8 mouse cellular contexts compared by ENCODE assay signal in the genomic region with DNA sequence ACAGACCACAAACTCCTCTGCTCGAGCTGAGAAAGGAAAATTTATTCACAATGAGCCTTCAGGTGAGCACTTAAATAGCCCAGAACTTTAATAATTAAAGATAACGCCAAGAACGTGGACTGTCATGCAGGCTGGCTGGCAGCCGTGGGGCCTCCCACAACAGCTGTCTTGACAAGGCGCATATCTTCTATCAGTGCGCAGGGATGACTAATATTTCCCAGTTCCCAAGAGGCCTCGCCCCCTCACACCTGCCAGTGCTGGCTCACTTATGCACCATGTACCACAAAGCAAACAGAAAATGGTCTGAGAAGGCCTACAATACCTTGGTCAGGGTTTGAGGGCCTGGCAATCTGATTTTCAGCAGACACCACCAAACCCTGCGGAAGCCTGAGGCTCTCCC. TPM values are rescaled to one million over a fixed set of nuclear protein-coding genes. Genes with fewer than 3 reads are reported as not detected.
DNase-seq lines count a peak whose midpoint lies in the region; ATAC-seq and TF ChIP-seq lines count a peak whose summit lies in the region.
"Had no signal": no experiment of that assay in that cellular context is flagged by ENCODE, and none has a peak within 500 bp of the region (broad histone marks: within the 10 kb centered on the region; RNA-seq: fewer than 3 reads in every experiment).

No protein-coding gene starts in this region.

- WGBS in liver, adult 2 months: 83% methylated on average over 8 of the region's 8 CpGs
- 61% methylated on average over 8 of the region's 8 CpGs for WGBS in liver, embryonic 11.5 days
- WGBS in liver, embryonic 13.5 days (ENCODE audit: insufficient replicate concordance): 56% methylated on average over 8 of the region's 8 CpGs

- no peaks in the 10 kb centered on the region for H3K27me3 ChIP-seq in liver, adult 2 months (ENCODE audit: control insufficient read depth, insufficient read depth, low read length)
- H3K27me3 ChIP-seq in liver, embryonic 11.5 days (replicated peaks; ENCODE audit: control insufficient read depth, insufficient read depth, low read length): no peaks in the 10 kb centered on the region
- no peaks in the 10 kb centered on the region for H3K27me3 ChIP-seq in CH12.LX (replicated peaks)
- H3K27me3 ChIP-seq in liver, embryonic 13.5 days: no peaks in the 10 kb centered on the region
- H3K27me3 ChIP-seq: limb, embryonic 12.5 days had no signal

- TF ChIP-seq CTCF in liver, adult 2 months (IDR thresholded peaks at IDR 0.05; ENCODE audit: low read depth, low read length): no peak
- TF ChIP-seq CTCF in CH12.LX (conservative IDR thresholded peaks at IDR 0.05 in 1 of 2, IDR thresholded peaks at IDR 0.05 in 1 of 2; ENCODE audit: low read depth in 2 of 2, low read length in 2 of 2): no peak

- no peak overlapping the region for H3K4me2 ChIP-seq in liver, embryonic 11.5 days
- H3K4me2 ChIP-seq in CH12.LX (ENCODE audit: insufficient read depth, low read depth, poor library complexity, severe bottlenecking): no peak overlapping the region
- no peak overlapping the region for H3K4me2 ChIP-seq in liver, embryonic 13.5 days
- H3K4me2 ChIP-seq: limb, embryonic 12.5 days had no signal

- in situ Hi-C loops in CH12.LX (cut with MboI; ENCODE audit: low pct_ligation_motif_present, low pct_unique_long_range_greater_than_20kb, low sequenced_read_pairs): no loop called here

- TF ChIP-seq EP300 in CH12.LX (IDR thresholded peaks at IDR 0.05; ENCODE audit: low read length): peak; percentile 71; the same call in 1 of the 2 replicates

- no peak overlapping the region for H3K9ac ChIP-seq in liver, adult 2 months (ENCODE audit: low read depth, low read length)
- no peak overlapping the region for H3K9ac ChIP-seq in liver, embryonic 11.5 days (ENCODE audit: low read depth, low read length)
- no peak overlapping the region for H3K9ac ChIP-seq in CH12.LX (ENCODE audit: insufficient read depth, low read depth)
- no peak overlapping the region for H3K9ac ChIP-seq in liver, embryonic 13.5 days
- H3K9ac ChIP-seq: limb, embryonic 12.5 days had no signal

- peaks cover 26% of the 10 kb centered on the region for H3K4me1 ChIP-seq in liver, adult 2 months (ENCODE audit: control insufficient read depth, insufficient read depth, low read length)
- H3K4me1 ChIP-seq in liver, embryonic 11.5 days (replicated peaks; ENCODE audit: control insufficient read depth, insufficient read depth, low read length): peaks cover 8% of the 10 kb centered on the region
- H3K4me1 ChIP-seq in CH12.LX (ENCODE audit: control insufficient read depth in 1 of 2, insufficient read depth in 2 of 2): peaks cover 13 to 26% of the 10 kb centered on the region in 2 experiments
- H3K4me1 ChIP-seq in liver, embryonic 13.5 days (replicated peaks): peaks cover 50% of the 10 kb centered on the region

- dilution Hi-C loops in CH12.LX (cut with MboI; ENCODE audit: extremely low pct_ligation_motif_present, extremely low pct_unique_long_range_greater_than_20kb, low sequenced_read_pairs): no loop called here

- no peak for TF ChIP-seq RAD21 in CH12.LX (IDR thresholded peaks at IDR 0.05; ENCODE audit: low read depth, low read length)

- H3K36me3 ChIP-seq in liver, adult 2 months (ENCODE audit: control insufficient read depth, insufficient read depth, low read length): no peaks in the 10 kb centered on the region
- H3K36me3 ChIP-seq in liver, embryonic 11.5 days (ENCODE audit: control insufficient read depth, insufficient read depth, low read length): peaks cover 3% of the 10 kb centered on the region; the same call in 1 of the 2 replicates
- peaks cover 0 to 7% of the 10 kb centered on the region in 2 experiments for H3K36me3 ChIP-seq in CH12.LX (replicated peaks in 1 of 2; ENCODE audit: control insufficient read depth in 1 of 2, insufficient read depth in 1 of 2, low read length in 1 of 2)
- H3K36me3 ChIP-seq in liver, embryonic 13.5 days: no peaks in the 10 kb centered on the region; the same call in 1 of the 2 replicates
- H3K36me3 ChIP-seq: limb, embryonic 12.5 days had no signal

- peak overlapping the region; percentile 91 for H3K27ac ChIP-seq in liver, adult 2 months (replicated peaks; ENCODE audit: insufficient read depth, low read depth, low read length)
- no peak overlapping the region for H3K27ac ChIP-seq in liver, embryonic 11.5 days (ENCODE audit: low read depth, low read length)
- H3K27ac ChIP-seq in CH12.LX (ENCODE audit: insufficient read depth, low read depth): no peak overlapping the region
- H3K27ac ChIP-seq in liver, embryonic 13.5 days: peak overlapping the region; percentile 65
- H3K27ac ChIP-seq: limb, embryonic 12.5 days had no signal

- H3K4me3 ChIP-seq in liver, adult 2 months (ENCODE audit: insufficient read depth, low read depth, low read length): no peak overlapping the region
- H3K4me3 ChIP-seq in liver, embryonic 11.5 days (ENCODE audit: low read depth, low read length): no peak overlapping the region
- H3K4me3 ChIP-seq in CH12.LX (replicated peaks in 1 of 3; ENCODE audit: low read depth in 2 of 3, low read length in 2 of 3, poor library complexity in 1 of 3): no peak overlapping the region
- H3K4me3 ChIP-seq in liver, embryonic 13.5 days (replicated peaks): no peak overlapping the region
- H3K4me3 ChIP-seq: limb, embryonic 12.5 days had no signal

- TF ChIP-seq POLR2A in liver, adult 2 months (IDR thresholded peaks at IDR 0.05; ENCODE audit: extremely low read depth, insufficient read depth, low read length): no peak
- TF ChIP-seq POLR2A in CH12.LX (IDR thresholded peaks at IDR 0.05; ENCODE audit: low read depth, low read length): no peak

- H3K79me2 ChIP-seq in liver, adult 2 months (ENCODE audit: control insufficient read depth, insufficient read depth, low read length): peaks cover 28% of the 10 kb centered on the region
- H3K79me2 ChIP-seq in CH12.LX (replicated peaks; ENCODE audit: control insufficient read depth, extremely low read depth, insufficient read depth, poor library complexity, severe bottlenecking): no peaks in the 10 kb centered on the region

- no peak for DNase-seq in liver, adult 2 months (ENCODE audit: extremely low read depth, low read depth, low spot score)
- DNase-seq in liver, embryonic 11.5 days (ENCODE audit: low spot score): no peak
- DNase-seq in CH12.LX (ENCODE audit: extremely low read depth): peak; percentile 81
- DNase-seq in heart, adult 18-20 months: peak; percentile 80 to 83
- no peak for DNase-seq in liver, embryonic 13.5 days
- no peak for DNase-seq in adrenal gland, postnatal 10 days
- no peak for DNase-seq in cerebellum, adult 11 months

- H3K9me3 ChIP-seq in liver, embryonic 11.5 days (ENCODE audit: control insufficient read depth, low read length): no peaks in the 10 kb centered on the region
- no peaks in the 10 kb centered on the region for H3K9me3 ChIP-seq in CH12.LX (replicated peaks; ENCODE audit: low read length)
- H3K9me3 ChIP-seq in liver, embryonic 13.5 days (replicated peaks): no peaks in the 10 kb centered on the region
- H3K9me3 ChIP-seq: limb, embryonic 12.5 days had no signal

- no peak for ATAC-seq in liver, embryonic 11.5 days (replicated peaks; ENCODE audit: low FRiP score)
- ATAC-seq in liver, embryonic 13.5 days (ENCODE audit: low read depth): no peak

TF ChIP-seq in CH12.LX, 34 proteins besides CTCF, POLR2A, EP300 and RAD21:
- TF ChIP-seq JUND (conservative IDR thresholded peaks at IDR 0.05; ENCODE audit: low read depth, low read length): peak; percentile 80
- TF ChIP-seq SIN3A (IDR thresholded peaks at IDR 0.05; ENCODE audit: low read length): peak; percentile 39; the same call in 1 of the 2 replicates
- no peak for TF ChIP-seq NELFE (IDR thresholded peaks at IDR 0.05; ENCODE audit: low read depth, low read length)
- TF ChIP-seq JUN (IDR thresholded peaks at IDR 0.05; ENCODE audit: insufficient read depth, low read depth, low read length): peak; percentile 28; the same call in 1 of the 2 replicates
- TF ChIP-seq TCF12 (IDR thresholded peaks at IDR 0.05; ENCODE audit: low read depth, low read length): peak; percentile 84
- no peak for TF ChIP-seq SMC3 (IDR thresholded peaks at IDR 0.05; ENCODE audit: low read depth, low read length)
- TF ChIP-seq POLR2AphosphoS2 (IDR thresholded peaks at IDR 0.05; ENCODE audit: low read depth, low read length): no peak
- peak; percentile 44; the same call in 1 of the 2 replicates for TF ChIP-seq IRF4 (IDR thresholded peaks at IDR 0.05; ENCODE audit: low read depth, low read length)
- no peak for TF ChIP-seq USF2 (conservative IDR thresholded peaks at IDR 0.05; ENCODE audit: low read depth, low read length)
- TF ChIP-seq BHLHE40 (IDR thresholded peaks at IDR 0.05; ENCODE audit: low read depth, low read length): peak; percentile 66
- TF ChIP-seq E2F4 (IDR thresholded peaks at IDR 0.05; ENCODE audit: insufficient replicate concordance, low read depth, low read length): no peak
- no peak for TF ChIP-seq CHD1 (IDR thresholded peaks at IDR 0.05; ENCODE audit: low read depth, low read length)
- TF ChIP-seq KAT2A (IDR thresholded peaks at IDR 0.05; ENCODE audit: insufficient replicate concordance, low read length): no peak
- TF ChIP-seq ELF1 (IDR thresholded peaks at IDR 0.05; ENCODE audit: low read depth, low read length): no peak
- peak; percentile 91 for TF ChIP-seq ETS1 (conservative IDR thresholded peaks at IDR 0.05; ENCODE audit: low read depth, low read length)
- TF ChIP-seq MXI1 (IDR thresholded peaks at IDR 0.05; ENCODE audit: low read depth, low read length): no peak
- TF ChIP-seq ZKSCAN1 (IDR thresholded peaks at IDR 0.05; ENCODE audit: borderline replicate concordance, low read depth, low read length): no peak
- TF ChIP-seq MAFK (IDR thresholded peaks at IDR 0.05; ENCODE audit: insufficient replicate concordance, low read length): no peak
- no peak; the same call in 1 of the 2 replicates for TF ChIP-seq MEF2A (IDR thresholded peaks at IDR 0.05; ENCODE audit: borderline replicate concordance, low read depth, low read length)

RNA-seq across cellular contexts. Expression of gene Sorbs1, which starts 14.4 kb away (rescaled TPM):
- total RNA-seq in liver, adult 2 months (2014; rRNA removed): 41.0 and 47.2 TPM in 2 replicates
- 10.4 and 12.0 TPM in 2 replicates for polyA plus RNA-seq in liver, adult 2 months (2012; rRNA removed)
- polyA plus RNA-seq in liver, embryonic 11.5 days (2014; fragmentation: Nextera tagmentation; extraction: Ambion mirVana): 41.9 and 45.0 TPM in 2 replicates
- total RNA-seq in CH12.LX (2012; rRNA removed) (2.6 and 3.6 TPM in 2 replicates), CH12.LX (2014; rRNA removed) (2.1 and 3.1 TPM in 2 replicates)
- 6.2 and 9.3 TPM in 2 replicates for polyA plus RNA-seq in CH12.LX (2012; ENCODE audit: insufficient read length, low read depth)
- total RNA-seq in heart, adult 18-20 months (2021): 100 to 1,000 TPM; 642 to 766 TPM
- polyA plus RNA-seq in liver, embryonic 13.5 days (2015; fragmentation: Nextera tagmentation; extraction: Ambion mirVana): 28.8 and 37.4 TPM in 2 replicates
- total RNA-seq in adrenal gland, postnatal 10 days (2021): 100 to 1,000 TPM; 172 to 181 TPM

Comparison
In these comparisons a context has a peak if more than half of its experiments do, and no peak if none do; other contexts are left out.
1. H3K27ac ChIP-seq: peak in liver, adult 2 months (single experiment) and liver, embryonic 13.5 days (single experiment); none in liver, embryonic 11.5 days (single experiment) and CH12.LX (single experiment).
2. DNase-seq: peak in CH12.LX (single experiment) and heart, adult 18-20 months (2 of 2); none in liver, adult 2 months (single experiment), liver, embryonic 11.5 days (single experiment), liver, embryonic 13.5 days (single experiment), adrenal gland, postnatal 10 days (single experiment) and cerebellum, adult 11 months (single experiment).